Mouse (Mus musculus): ENCODE data around the gene Fam20c. TPM values are rescaled to one million over a fixed set of nuclear protein-coding genes. Genes with fewer than 3 reads are reported as not detected.

Gene Fam20c
- polyA plus RNA-seq, 1 experiment: 28.5 TPM

- H3K4me3 ChIP-seq (ENCODE audit: insufficient read depth, low read length): no peak overlapping the region
- H3K4me1 ChIP-seq (ENCODE audit: control insufficient read depth, insufficient read depth, low read length): no peaks in the 10 kb centered on the region
- H3K27ac ChIP-seq (ENCODE audit: insufficient read depth, low read length): no peak overlapping the region
- TF ChIP-seq CTCF (IDR thresholded peaks at IDR 0.05; ENCODE audit: extremely low read depth, insufficient read depth, low read length) (no peak), POLR2A (IDR thresholded peaks at IDR 0.05; ENCODE audit: extremely low read depth, insufficient read depth, low read length) (no peak)
Measured at GRCm38 (mm10) chr5:138734018-138734417, 20.3 kb upstream of the Fam20c start.

GRCm38 (mm10) chr5:138735201-138735757 is 19.0 kb upstream of the Fam20c start:
- Histone ChIP-seq H3K27ac (ENCODE audit: insufficient read depth, low read length) (no peak overlapping the region), H3K4me1 (ENCODE audit: control insufficient read depth, insufficient read depth, low read length) (no peaks in the 10 kb centered on the region), H3K4me3 (ENCODE audit: insufficient read depth, low read length) (no peak overlapping the region)
- TF ChIP-seq POLR2A (IDR thresholded peaks at IDR 0.05; ENCODE audit: extremely low read depth, insufficient read depth, low read length): no peak
- TF ChIP-seq CTCF (IDR thresholded peaks at IDR 0.05; ENCODE audit: extremely low read depth, insufficient read depth, low read length): no peak

- no peak overlapping the region for H3K4me3 ChIP-seq (ENCODE audit: insufficient read depth, low read length)
- no peaks in the 10 kb centered on the region for H3K4me1 ChIP-seq (ENCODE audit: control insufficient read depth, insufficient read depth, low read length)
- H3K27ac ChIP-seq (ENCODE audit: insufficient read depth, low read length): no peak overlapping the region
- TF ChIP-seq POLR2A (IDR thresholded peaks at IDR 0.05; ENCODE audit: extremely low read depth, insufficient read depth, low read length): no peak
- no peak for TF ChIP-seq CTCF (IDR thresholded peaks at IDR 0.05; ENCODE audit: extremely low read depth, insufficient read depth, low read length)
Measured at GRCm38 (mm10) chr5:138740150-138740549, 14.2 kb upstream of the Fam20c start.

- no peak overlapping the region for H3K27ac ChIP-seq (ENCODE audit: insufficient read depth, low read length)
- no peak overlapping the region for H3K4me3 ChIP-seq (ENCODE audit: insufficient read depth, low read length)
- no peaks in the 10 kb centered on the region for H3K4me1 ChIP-seq (ENCODE audit: control insufficient read depth, insufficient read depth, low read length)
- TF ChIP-seq CTCF (IDR thresholded peaks at IDR 0.05; ENCODE audit: extremely low read depth, insufficient read depth, low read length) (no peak), POLR2A (IDR thresholded peaks at IDR 0.05; ENCODE audit: extremely low read depth, insufficient read depth, low read length) (no peak)
Measured at GRCm38 (mm10) chr5:138741516-138741915, 12.8 kb upstream of the Fam20c start.

DNA sequence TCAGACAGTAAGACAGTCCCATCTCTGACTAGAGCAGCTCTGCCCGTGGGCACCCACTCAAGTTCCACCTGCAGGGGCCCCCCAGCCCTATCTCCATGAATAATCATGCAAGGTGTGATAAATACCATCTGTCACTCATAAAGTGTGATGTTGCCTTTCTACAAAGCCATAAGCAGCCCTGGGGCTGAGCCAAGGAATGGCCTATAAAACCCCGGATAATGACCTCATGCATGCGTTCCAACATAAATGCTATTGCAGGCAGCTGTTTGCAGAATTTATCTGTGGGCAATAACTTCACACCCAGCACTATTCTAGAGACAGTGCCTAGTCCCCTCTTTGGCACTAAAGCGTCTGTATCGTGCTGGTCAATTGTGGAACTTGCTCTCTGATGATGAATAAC is 12.0 kb upstream of the Fam20c start:
- Histone ChIP-seq H3K4me1 (ENCODE audit: control insufficient read depth, insufficient read depth, low read length) (no peaks in the 10 kb centered on the region), H3K27ac (ENCODE audit: insufficient read depth, low read length) (no peak overlapping the region), H3K4me3 (ENCODE audit: insufficient read depth, low read length) (no peak overlapping the region)
- no peak for TF ChIP-seq POLR2A (IDR thresholded peaks at IDR 0.05; ENCODE audit: extremely low read depth, insufficient read depth, low read length)
- TF ChIP-seq CTCF (IDR thresholded peaks at IDR 0.05; ENCODE audit: extremely low read depth, insufficient read depth, low read length): no peak

GRCm38 (mm10) chr5:138743631-138744030 is 10.7 kb upstream of the Fam20c start:
- Histone ChIP-seq H3K27ac (ENCODE audit: insufficient read depth, low read length) (no peak overlapping the region), H3K4me1 (ENCODE audit: control insufficient read depth, insufficient read depth, low read length) (no peaks in the 10 kb centered on the region), H3K4me3 (ENCODE audit: insufficient read depth, low read length) (no peak overlapping the region)
- TF ChIP-seq POLR2A (IDR thresholded peaks at IDR 0.05; ENCODE audit: extremely low read depth, insufficient read depth, low read length) (no peak), CTCF (IDR thresholded peaks at IDR 0.05; ENCODE audit: extremely low read depth, insufficient read depth, low read length) (no peak)

DNA sequence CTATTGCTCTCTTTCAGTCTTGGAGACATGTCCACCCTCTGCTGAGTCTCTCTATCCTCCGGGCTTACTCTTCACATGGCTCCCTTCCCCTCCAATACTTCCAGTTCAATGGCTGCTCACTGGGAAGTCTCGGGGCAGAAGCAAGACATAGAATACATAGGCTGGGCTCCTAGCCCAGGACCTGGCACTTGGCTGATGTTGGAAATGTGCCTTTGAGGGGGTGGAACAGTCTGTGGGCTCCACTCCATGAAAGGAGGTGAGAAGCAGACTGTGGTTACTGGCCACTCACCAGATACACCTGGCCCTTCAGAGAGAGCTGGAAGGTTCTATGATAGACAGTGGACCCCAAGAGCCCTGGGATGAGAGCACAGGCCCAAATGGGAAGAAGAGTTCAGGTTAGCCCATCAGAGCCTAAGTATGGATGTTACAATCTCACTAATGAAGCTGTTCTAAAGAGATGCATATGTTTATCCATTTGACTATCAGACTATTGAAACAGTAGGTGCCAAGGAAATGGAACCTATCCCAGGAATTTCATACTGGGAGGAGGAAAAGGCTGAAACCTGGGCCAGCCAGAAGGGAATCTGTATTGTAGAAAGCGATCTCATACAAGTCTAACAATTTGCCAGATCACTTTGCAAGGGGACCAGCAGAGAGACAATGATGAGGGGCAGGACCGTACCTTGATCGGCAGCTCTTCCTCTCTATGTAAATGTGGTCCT is 8.8 kb upstream of the Fam20c start:
- no peak for TF ChIP-seq CTCF (IDR thresholded peaks at IDR 0.05; ENCODE audit: extremely low read depth, insufficient read depth, low read length)
- no peak for TF ChIP-seq POLR2A (IDR thresholded peaks at IDR 0.05; ENCODE audit: extremely low read depth, insufficient read depth, low read length)
- Histone ChIP-seq H3K4me3 (ENCODE audit: insufficient read depth, low read length) (no peak overlapping the region), H3K27ac (ENCODE audit: insufficient read depth, low read length) (no peak overlapping the region), H3K4me1 (ENCODE audit: control insufficient read depth, insufficient read depth, low read length) (no peaks in the 10 kb centered on the region)

DNA sequence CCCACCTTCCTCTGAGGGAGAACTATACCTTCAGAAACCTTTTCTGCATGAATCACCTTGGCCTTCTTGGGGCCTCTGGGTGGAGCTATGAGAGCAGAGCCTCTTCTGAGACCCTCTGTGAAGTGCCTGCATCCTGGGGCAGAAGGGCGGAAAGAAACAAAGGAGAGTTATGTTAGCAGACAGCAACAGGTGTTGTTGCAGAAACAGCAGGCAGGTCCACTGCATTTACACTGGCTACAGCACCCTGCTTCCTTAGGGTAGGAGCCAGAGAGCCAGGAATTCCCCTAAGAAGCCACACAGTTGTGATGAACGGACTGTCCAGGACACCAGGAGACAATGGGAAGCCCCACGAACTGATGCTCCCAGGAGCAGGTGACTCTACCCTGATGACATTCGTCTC is 1.0 kb upstream of the Fam20c start:
- no peak overlapping the region for H3K4me3 ChIP-seq (ENCODE audit: insufficient read depth, low read length)
- no peak overlapping the region for H3K27ac ChIP-seq (ENCODE audit: insufficient read depth, low read length)
- TF ChIP-seq POLR2A (IDR thresholded peaks at IDR 0.05; ENCODE audit: extremely low read depth, insufficient read depth, low read length): no peak
- no peak for TF ChIP-seq CTCF (IDR thresholded peaks at IDR 0.05; ENCODE audit: extremely low read depth, insufficient read depth, low read length)
- 0 out of 2 replicates have a peak, but pooled peaks cover 1% of the 10 kb centered on the region for H3K4me1 ChIP-seq (ENCODE audit: control insufficient read depth, insufficient read depth, low read length)

DNA sequence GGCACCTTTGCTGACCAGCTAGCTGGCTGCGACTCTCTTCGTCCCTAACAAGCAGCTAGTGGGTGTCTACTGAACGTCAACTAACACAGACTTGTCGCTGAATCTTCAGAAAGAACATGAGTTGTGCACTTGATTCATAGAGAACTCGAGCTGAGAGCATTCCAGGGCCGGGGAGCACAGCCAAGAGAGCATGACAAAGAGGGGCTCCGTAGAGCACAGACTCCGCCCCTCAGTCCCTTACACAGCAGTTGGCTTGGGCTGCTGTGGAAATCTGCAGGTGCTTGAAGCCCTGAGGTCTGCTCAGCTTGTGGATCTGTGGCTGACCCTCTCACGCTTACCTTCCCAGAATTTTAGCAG is 390 bp upstream of the Fam20c start:
- H3K4me1 ChIP-seq (ENCODE audit: control insufficient read depth, insufficient read depth, low read length): 0 out of 2 replicates have a peak, but pooled peaks cover 1% of the 10 kb centered on the region
- TF ChIP-seq CTCF (IDR thresholded peaks at IDR 0.05; ENCODE audit: extremely low read depth, insufficient read depth, low read length): no peak
- no peak for TF ChIP-seq POLR2A (IDR thresholded peaks at IDR 0.05; ENCODE audit: extremely low read depth, insufficient read depth, low read length)
- H3K27ac ChIP-seq (ENCODE audit: insufficient read depth, low read length): 0 out of 2 replicates have a peak overlapping the region, but pooled peaks have one; percentile 15
- H3K4me3 ChIP-seq (ENCODE audit: insufficient read depth, low read length): peak overlapping the region; percentile 82

DNA sequence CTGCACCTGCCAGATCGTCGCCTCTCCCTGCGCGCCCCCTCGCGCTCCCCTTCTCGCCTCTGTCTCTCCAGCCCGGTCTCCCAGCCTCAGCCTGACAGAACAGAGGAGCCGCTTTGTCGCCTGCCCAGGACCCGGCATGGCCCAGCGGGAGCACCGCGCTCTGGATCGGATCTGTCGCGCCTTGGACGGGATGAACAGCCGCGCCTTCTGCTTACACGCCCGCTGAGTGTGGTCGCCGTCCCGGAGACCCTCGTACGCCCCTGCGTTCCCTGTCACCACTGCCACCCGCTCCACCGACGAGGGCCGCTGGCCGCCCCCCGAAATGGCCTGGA is 773 bp downstream of the Fam20c start:
- TF ChIP-seq CTCF (IDR thresholded peaks at IDR 0.05; ENCODE audit: extremely low read depth, insufficient read depth, low read length) (no peak), POLR2A (IDR thresholded peaks at IDR 0.05; ENCODE audit: extremely low read depth, insufficient read depth, low read length) (no peak)
- Histone ChIP-seq H3K27ac (ENCODE audit: insufficient read depth, low read length) (peak overlapping the region; percentile 18; the same call in 1 of the 2 replicates), H3K4me3 (ENCODE audit: insufficient read depth, low read length) (peak overlapping the region; percentile 82), H3K4me1 (ENCODE audit: control insufficient read depth, insufficient read depth, low read length) (0 out of 2 replicates have a peak, but pooled peaks cover 1% of the 10 kb centered on the region)

All from cortical plate, adult 2 months (tissue).